Mouse (Mus musculus) kidney, postnatal 14 days (tissue): ENCODE data around the gene Vmn1r111.
"Not testable (repeated sequence)": the region's sequence is repeated elsewhere in the genome, so short reads cannot be mapped to it uniquely, and the experiment has no call there.

ENCODE experiments used
- DNase-seq: peaks from one replicate; pipeline ENCODE4 v3.0.0; 2022; ENCODE audit warnings: mixed read lengths

The Vmn1r111 gene

GRCm38 (mm10) chr7:20703116-20703515 is at the start of gene Vmn1r111:
Gene Vmn1r111 (minus strand): TSS chr7:20703216.
- not testable (repeated sequence) for DNase-seq

- DNase-seq: not testable (repeated sequence)
Measured at GRCm38 (mm10) chr7:20730524-20730923, 27.5 kb upstream of the Vmn1r111 start, which contains the start of gene Gm10668. Gene Gm10668 (minus strand): TSS chr7:20730624.

GRCm38 (mm10) chr7:20668618-20669017 is 34.4 kb downstream of the Vmn1r111 start, which contains the start of gene Vmn1r107:
Gene Vmn1r107 (plus strand): TSS chr7:20668918.
- not testable (repeated sequence) for DNase-seq
